Mouse (Mus musculus): ENCODE measurements at regions not wholly inside any gene's neighbourhood (a gene's known extent, or its start where the extent isn't known, plus 50 kb on each side); places are given as distances from the start of the nearest gene placed in this dataset.
A peak's percentile ranks its signal among the peaks of the same experiment; 100 is the strongest.

GRCm38 (mm10) chr10:9030486-9030885 is 144.6 kb upstream of the Sash1 start:
- 90% methylated on average over 6 of the region's 6 CpGs for WGBS

GRCm38 (mm10) chr10:9029506-9029905 is 143.6 kb upstream of the Sash1 start:
- Histone ChIP-seq H3K9me3 (no peaks in the 10 kb centered on the region), H3K4me3 (no peak overlapping the region), H3K4me1 (no peaks in the 10 kb centered on the region), H3K9ac (no peak overlapping the region), H3K36me3 (no peaks in the 10 kb centered on the region), H3K27ac (no peak overlapping the region), H3K4me2 (replicated peaks) (no peak overlapping the region), H3K27me3 (replicated peaks) (no peaks in the 10 kb centered on the region)
- ATAC-seq (ENCODE audit: low FRiP score, low read depth) = no peak
- WGBS = 80% methylated on average over 6 of the region's 6 CpGs

More at GRCm38 (mm10) chr10:9030486-9030885, 144.6 kb upstream of the Sash1 start:
- H3K27ac ChIP-seq = no peak overlapping the region
- H3K36me3 ChIP-seq = no peaks in the 10 kb centered on the region
- no peak overlapping the region for H3K4me3 ChIP-seq
- no peaks in the 10 kb centered on the region for H3K4me1 ChIP-seq
- no peak overlapping the region for H3K4me2 ChIP-seq (replicated peaks)
- H3K27me3 ChIP-seq (replicated peaks) = no peaks in the 10 kb centered on the region
- H3K9ac ChIP-seq = no peak overlapping the region
- no peak for ATAC-seq (ENCODE audit: low FRiP score, low read depth)
- no peaks in the 10 kb centered on the region for H3K9me3 ChIP-seq

GRCm38 (mm10) chr10:9027070-9027807 is 141.4 kb upstream of the Sash1 start:
- Histone ChIP-seq H3K4me3 (no peak overlapping the region), H3K27ac (no peak overlapping the region), H3K36me3 (no peaks in the 10 kb centered on the region), H3K4me2 (replicated peaks) (no peak overlapping the region), H3K9ac (no peak overlapping the region), H3K4me1 (no peaks in the 10 kb centered on the region), H3K9me3 (no peaks in the 10 kb centered on the region), H3K27me3 (replicated peaks) (no peaks in the 10 kb centered on the region)
- no peak for ATAC-seq (ENCODE audit: low FRiP score, low read depth)
- 88% methylated on average over 12 of the region's 12 CpGs for WGBS

- H3K27ac ChIP-seq = no peak overlapping the region
Measured at GRCm38 (mm10) chr10:9014810-9015505, 129.1 kb upstream of the Sash1 start.

GRCm38 (mm10) chr10:9013549-9013925 is 127.7 kb upstream of the Sash1 start:
- no peak overlapping the region for H3K4me3 ChIP-seq
- H3K4me2 ChIP-seq (replicated peaks) = no peak overlapping the region
- no peak for ATAC-seq (ENCODE audit: low FRiP score, low read depth)
- 54% methylated on average over 3 of the region's 3 CpGs for WGBS
- no peaks in the 10 kb centered on the region for H3K36me3 ChIP-seq
- no peaks in the 10 kb centered on the region for H3K9me3 ChIP-seq
- no peak overlapping the region for H3K27ac ChIP-seq
- H3K27me3 ChIP-seq (replicated peaks) = no peaks in the 10 kb centered on the region
- no peaks in the 10 kb centered on the region for H3K4me1 ChIP-seq
- H3K9ac ChIP-seq = no peak overlapping the region

More at GRCm38 (mm10) chr10:9014810-9015505, 129.1 kb upstream of the Sash1 start:
- Histone ChIP-seq H3K9me3 (no peaks in the 10 kb centered on the region), H3K36me3 (no peaks in the 10 kb centered on the region), H3K4me2 (replicated peaks) (no peak overlapping the region), H3K9ac (no peak overlapping the region), H3K4me1 (no peaks in the 10 kb centered on the region), H3K27me3 (replicated peaks) (no peaks in the 10 kb centered on the region), H3K4me3 (no peak overlapping the region)
- WGBS = 80% methylated on average over 11 of the region's 11 CpGs
- no peak for ATAC-seq (ENCODE audit: low FRiP score, low read depth)

GRCm38 (mm10) chr10:9012829-9013548 is 127.1 kb upstream of the Sash1 start:
- no peaks in the 10 kb centered on the region for H3K27me3 ChIP-seq (replicated peaks)
- H3K9me3 ChIP-seq = no peaks in the 10 kb centered on the region
- H3K4me2 ChIP-seq (replicated peaks) = no peak overlapping the region
- no peak overlapping the region for H3K9ac ChIP-seq
- H3K36me3 ChIP-seq = no peaks in the 10 kb centered on the region
- H3K27ac ChIP-seq = no peak overlapping the region
- WGBS = 38% methylated on average over 5 of the region's 5 CpGs
- H3K4me3 ChIP-seq = no peak overlapping the region
- peak; percentile 57; the same call in 1 of the 2 replicates for ATAC-seq (ENCODE audit: low FRiP score, low read depth)
- no peaks in the 10 kb centered on the region for H3K4me1 ChIP-seq

- ATAC-seq (ENCODE audit: low FRiP score, low read depth) = no peak
Measured at GRCm38 (mm10) chr10:9011906-9012305, 126.0 kb upstream of the Sash1 start.

GRCm38 (mm10) chr10:9010191-9010590 is 124.3 kb upstream of the Sash1 start:
- no peak for ATAC-seq (ENCODE audit: low FRiP score, low read depth)
- Histone ChIP-seq H3K36me3 (no peaks in the 10 kb centered on the region), H3K27me3 (replicated peaks) (no peaks in the 10 kb centered on the region), H3K4me1 (no peaks in the 10 kb centered on the region), H3K4me2 (replicated peaks) (no peak overlapping the region), H3K9me3 (no peaks in the 10 kb centered on the region), H3K9ac (no peak overlapping the region), H3K27ac (no peak overlapping the region), H3K4me3 (no peak overlapping the region)
- WGBS = 83% methylated on average over 13 of the region's 13 CpGs

More at GRCm38 (mm10) chr10:9011906-9012305, 126.0 kb upstream of the Sash1 start:
- H3K4me2 ChIP-seq (replicated peaks) = no peak overlapping the region
- H3K36me3 ChIP-seq = no peaks in the 10 kb centered on the region
- H3K27me3 ChIP-seq (replicated peaks) = no peaks in the 10 kb centered on the region
- WGBS = 82% methylated on average over 2 of the region's 2 CpGs
- H3K27ac ChIP-seq = no peak overlapping the region
- H3K9me3 ChIP-seq = no peaks in the 10 kb centered on the region
- no peak overlapping the region for H3K9ac ChIP-seq
- no peaks in the 10 kb centered on the region for H3K4me1 ChIP-seq
- H3K4me3 ChIP-seq = no peak overlapping the region

- no peak overlapping the region for H3K27ac ChIP-seq
- no peaks in the 10 kb centered on the region for H3K36me3 ChIP-seq
- no peaks in the 10 kb centered on the region for H3K4me1 ChIP-seq
- ATAC-seq (ENCODE audit: low FRiP score, low read depth) = no peak
- no peaks in the 10 kb centered on the region for H3K9me3 ChIP-seq
- H3K4me2 ChIP-seq (replicated peaks) = no peak overlapping the region
- no peak overlapping the region for H3K4me3 ChIP-seq
- no peaks in the 10 kb centered on the region for H3K27me3 ChIP-seq (replicated peaks)
- 81% methylated on average over 10 of the region's 10 CpGs for WGBS
- H3K9ac ChIP-seq = no peak overlapping the region
Measured at GRCm38 (mm10) chr10:9005140-9005909, 119.5 kb upstream of the Sash1 start.

GRCm38 (mm10) chr10:9002261-9002660 is 116.4 kb upstream of the Sash1 start:
- ATAC-seq (ENCODE audit: low FRiP score, low read depth) = no peak
- WGBS = 77% methylated on average over 5 of the region's 5 CpGs
- H3K4me2 ChIP-seq (replicated peaks) = no peak overlapping the region
- no peaks in the 10 kb centered on the region for H3K9me3 ChIP-seq
- H3K4me3 ChIP-seq = no peak overlapping the region
- H3K36me3 ChIP-seq = no peaks in the 10 kb centered on the region
- H3K4me1 ChIP-seq = no peaks in the 10 kb centered on the region
- no peaks in the 10 kb centered on the region for H3K27me3 ChIP-seq (replicated peaks)
- H3K9ac ChIP-seq = no peak overlapping the region
- no peak overlapping the region for H3K27ac ChIP-seq

GRCm38 (mm10) chr10:8998758-8999398 is 113.0 kb upstream of the Sash1 start:
- no peak overlapping the region for H3K4me3 ChIP-seq
- H3K27ac ChIP-seq = no peak overlapping the region
- H3K4me1 ChIP-seq = no peaks in the 10 kb centered on the region
- H3K36me3 ChIP-seq = no peaks in the 10 kb centered on the region
- H3K27me3 ChIP-seq (replicated peaks) = no peaks in the 10 kb centered on the region
- 42% methylated on average over 5 of the region's 5 CpGs for WGBS
- no peak overlapping the region for H3K9ac ChIP-seq
- H3K9me3 ChIP-seq = no peaks in the 10 kb centered on the region
- no peak overlapping the region for H3K4me2 ChIP-seq (replicated peaks)
- no peak for ATAC-seq (ENCODE audit: low FRiP score, low read depth)
